Mouse (Mus musculus) MEL (cell line): ENCODE data around the gene Fads1. TPM values are rescaled to one million over a fixed set of nuclear protein-coding genes. Genes with fewer than 3 reads are reported as not detected.

Source experiments
- DNase-seq: peaks from one replicate; pipeline ENCODE4 v3.0.0; 2011; ENCODE audit warnings: low read depth, low spot score
- H3K27ac ChIP-seq: 2 replicates; pipeline ENCODE4 v1.5.1; 2012; ENCODE audit warnings: low read depth, mild to moderate bottlenecking, control low read depth, low read length, moderate library complexity; ENCODE audit not compliant: control insufficient read depth
- H3K27me3 ChIP-seq, 2 experiments: fragments of 150-350 bp in 1 of 2; sonication (generic) in 1 of 2; 2 replicates each; pipeline ENCODE4 v1.6.1; 2012; ENCODE audit warnings: low read length in 2 of 2, mild to moderate bottlenecking in 2 of 2, improper control_type of control experiment in 1 of 2, moderate library complexity in 1 of 2; ENCODE audit not compliant: insufficient read depth in 2 of 2, control insufficient read depth in 1 of 2
- H3K36me3 ChIP-seq, 2 experiments: 2 replicates each; pipeline ENCODE4 v1.6.1; 2012 to 2014; ENCODE audit warnings: low read length in 2 of 2, improper control_type of control experiment in 1 of 2, inconsistent platforms in 1 of 2, mild to moderate bottlenecking in 1 of 2; ENCODE audit not compliant: insufficient read depth in 2 of 2, control insufficient read depth in 1 of 2
- H3K4me1 ChIP-seq, 2 experiments: fragments of 150-350 bp in 1 of 2; sonication (generic) in 1 of 2; 2 replicates each; pipeline ENCODE4 v1.6.1; 2012; ENCODE audit warnings: low read length in 2 of 2, improper control_type of control experiment in 1 of 2, mild to moderate bottlenecking in 1 of 2; ENCODE audit not compliant: insufficient read depth in 2 of 2, control insufficient read depth in 1 of 2
- H3K4me3 ChIP-seq, 2 experiments: fragments of 150-350 bp in 1 of 2; sonication (generic) in 1 of 2; 2 replicates each; pipeline ENCODE4 v1.5.1; 2012; ENCODE audit warnings: low read depth in 2 of 2, low read length in 2 of 2, mild to moderate bottlenecking in 2 of 2, moderate library complexity in 2 of 2, control low read depth in 1 of 2, improper control_type of control experiment in 1 of 2; ENCODE audit not compliant: control insufficient read depth in 1 of 2, insufficient read depth in 1 of 2
- H3K79me2 ChIP-seq: 2 replicates; pipeline ENCODE4 v1.6.1; 2012; ENCODE audit warnings: mild to moderate bottlenecking, low read length, moderate library complexity; ENCODE audit not compliant: control insufficient read depth, poor library complexity, insufficient read depth
- H3K9ac ChIP-seq: 2 replicates; pipeline ENCODE4 v1.6.1; 2012; ENCODE audit warnings: low read depth, mild to moderate bottlenecking, control low read depth, low read length, moderate library complexity; ENCODE audit not compliant: control insufficient read depth, poor library complexity, severe bottlenecking
- H3K9me3 ChIP-seq: fragments of 150-350 bp; sonication (generic); replicated peaks from 2 replicates; pipeline ENCODE4 v1.6.1; 2012; ENCODE audit warnings: mild to moderate bottlenecking, low read length, improper control_type of control experiment, moderate library complexity; ENCODE audit not compliant: insufficient read depth
- BHLHE40 ChIP-seq: IDR thresholded peaks from 2 replicates; pipeline ENCODE4 v1.6.1; 2012; ENCODE audit warnings: low read depth, mild to moderate bottlenecking, inconsistent platforms, low read length, improper control_type of control experiment, borderline replicate concordance
- CHD1 ChIP-seq: IDR thresholded peaks from 2 replicates; pipeline ENCODE4 v1.6.1; 2012; ENCODE audit warnings: low read depth, mild to moderate bottlenecking, inconsistent platforms, low read length, improper control_type of control experiment
- CTCF ChIP-seq, 3 experiments: IDR thresholded peaks in 2 of 3; conservative IDR thresholded peaks in 1 of 3; 2 replicates each; pipeline ENCODE4 v1.5.1; 2011 to 2012; ENCODE audit warnings: low read length in 3 of 3, low read depth in 2 of 3, mild to moderate bottlenecking in 2 of 3, improper control_type of control experiment in 1 of 3, inconsistent platforms in 1 of 3, mixed read lengths in 1 of 3, moderate library complexity in 1 of 3; ENCODE audit not compliant: control insufficient read depth in 1 of 3, insufficient read depth in 1 of 3, poor library complexity in 1 of 3, severe bottlenecking in 1 of 3
- ELF1 ChIP-seq: IDR thresholded peaks from 2 replicates; pipeline ENCODE4 v1.6.1; 2014; ENCODE audit warnings: low read depth, mild to moderate bottlenecking, inconsistent platforms, low read length, improper control_type of control experiment, moderate library complexity
- EP300 ChIP-seq, 2 experiments: IDR thresholded peaks; 2 replicates each; pipeline ENCODE4 v1.6.1; 2011; ENCODE audit warnings: improper control_type of control experiment in 2 of 2, low read length in 2 of 2, low read depth in 1 of 2, mild to moderate bottlenecking in 1 of 2
- ETS1 ChIP-seq: IDR thresholded peaks from 2 replicates; pipeline ENCODE4 v1.6.1; 2012; ENCODE audit warnings: low read depth, mild to moderate bottlenecking, inconsistent platforms, low read length, improper control_type of control experiment, moderate library complexity
- GABPA ChIP-seq: IDR thresholded peaks from 2 replicates; pipeline ENCODE4 v1.6.1; 2012; ENCODE audit warnings: low read depth, mild to moderate bottlenecking, inconsistent platforms, low read length, improper control_type of control experiment, moderate library complexity
- GATA1 ChIP-seq: IDR thresholded peaks from 2 replicates; pipeline ENCODE4 v1.6.1; 2011; ENCODE audit warnings: low read depth, low read length, improper control_type of control experiment
- HCFC1 ChIP-seq: IDR thresholded peaks from 2 replicates; pipeline ENCODE4 v1.6.1; 2012; ENCODE audit warnings: low read depth, mild to moderate bottlenecking, inconsistent platforms, low read length, improper control_type of control experiment, moderate library complexity
- KAT2A ChIP-seq: conservative IDR thresholded peaks from 2 replicates; pipeline ENCODE4 v1.6.1; 2012; ENCODE audit warnings: low read depth, low read length, improper control_type of control experiment, inconsistent platforms
- MAFK ChIP-seq: IDR thresholded peaks from 2 replicates; pipeline ENCODE4 v1.6.1; 2011; ENCODE audit warnings: low read depth, mild to moderate bottlenecking, low read length, improper control_type of control experiment, borderline replicate concordance
- MAZ ChIP-seq: IDR thresholded peaks from 2 replicates; pipeline ENCODE4 v1.6.1; 2012; ENCODE audit warnings: low read depth, mild to moderate bottlenecking, inconsistent platforms, low read length, improper control_type of control experiment
- MEF2A ChIP-seq: IDR thresholded peaks from 2 replicates; pipeline ENCODE4 v1.6.1; 2014; ENCODE audit warnings: low read depth, mild to moderate bottlenecking, inconsistent platforms, low read length, improper control_type of control experiment; ENCODE audit not compliant: poor library complexity, insufficient replicate concordance, severe bottlenecking; ENCODE audit errors: extremely low read depth
- MYC ChIP-seq: IDR thresholded peaks from 2 replicates; pipeline ENCODE4 v1.6.1; 2011; ENCODE audit warnings: low read depth, mild to moderate bottlenecking, low read length, improper control_type of control experiment, moderate library complexity
- NRF1 ChIP-seq: IDR thresholded peaks from 2 replicates; pipeline ENCODE4 v1.6.1; 2014; ENCODE audit warnings: low read depth, mild to moderate bottlenecking, inconsistent platforms, low read length, improper control_type of control experiment, moderate library complexity; ENCODE audit not compliant: poor library complexity, insufficient read depth, severe bottlenecking
- POLR2AphosphoS5 ChIP-seq: IDR thresholded peaks from 2 replicates; pipeline ENCODE4 v1.6.1; 2012; ENCODE audit warnings: low read depth, borderline replicate concordance, mild to moderate bottlenecking, inconsistent platforms, low read length, moderate library complexity, mixed read lengths
- RAD21 ChIP-seq: IDR thresholded peaks from 2 replicates; pipeline ENCODE4 v1.6.1; 2011; ENCODE audit warnings: mild to moderate bottlenecking, low read depth, low read length, improper control_type of control experiment
- RCOR1 ChIP-seq: IDR thresholded peaks from 2 replicates; pipeline ENCODE4 v1.6.1; 2012; ENCODE audit warnings: low read depth, mild to moderate bottlenecking, inconsistent platforms, low read length, improper control_type of control experiment
- SIN3A ChIP-seq: IDR thresholded peaks from 2 replicates; pipeline ENCODE4 v1.6.1; 2012; ENCODE audit warnings: low read length, improper control_type of control experiment, inconsistent platforms
- SMC3 ChIP-seq: IDR thresholded peaks from 2 replicates; pipeline ENCODE4 v1.6.1; 2011; ENCODE audit warnings: low read depth, low read length, improper control_type of control experiment
- UBTF ChIP-seq: IDR thresholded peaks from 2 replicates; pipeline ENCODE4 v1.6.1; 2012; ENCODE audit warnings: low read depth, mild to moderate bottlenecking, inconsistent platforms, low read length, improper control_type of control experiment, moderate library complexity, borderline replicate concordance; ENCODE audit not compliant: insufficient read depth
- USF1 ChIP-seq: IDR thresholded peaks from 2 replicates; pipeline ENCODE4 v1.6.1; 2014; ENCODE audit warnings: low read depth, mild to moderate bottlenecking, inconsistent platforms, low read length, improper control_type of control experiment, moderate library complexity
- ZKSCAN1 ChIP-seq: IDR thresholded peaks from 2 replicates; pipeline ENCODE4 v1.6.1; 2012; ENCODE audit warnings: low read depth, mild to moderate bottlenecking, inconsistent platforms, low read length, improper control_type of control experiment, moderate library complexity
- ZMIZ1 ChIP-seq: IDR thresholded peaks from 2 replicates; pipeline ENCODE4 v1.6.1; 2012; ENCODE audit warnings: low read depth, mild to moderate bottlenecking, inconsistent platforms, low read length, improper control_type of control experiment, moderate library complexity
- polyA plus RNA-seq, 2 experiments: library from polyadenylated mRNA; stranded (reverse) in 1 of 2; unstranded in 1 of 2; fragments of >175 nt in 1 of 2; fragments of >200 nt in 1 of 2; gene quantifications; 2 replicates each; pipeline versions ENCODE4 v1.2.1 to v1.2.4; 2012; ENCODE audit warnings: low replicate concordance in 2 of 2, low read depth in 1 of 2; ENCODE audit not compliant: insufficient read length in 2 of 2, insufficient read depth in 1 of 2, missing spikeins in 1 of 2
- total RNA-seq: library from RNA; depleted of rRNA; stranded (reverse); fragments of 300-350 nt; gene quantifications from 2 replicates; pipeline ENCODE4 v1.2.3, GENCODE M21; 2012

The Fads1 gene
- total and polyA plus RNA-seq, 3 experiments: 36.7 to 69.7 TPM; not detected in 1

- Histone ChIP-seq H3K79me2 (no peaks in the 10 kb centered on the region; the same call in 1 of the 2 replicates), H3K4me1 (peaks cover 0 to 7% of the 10 kb centered on the region in 2 experiments; a peak in 1 of 4 replicates), H3K27me3 (no peaks in the 10 kb centered on the region), H3K27ac (no peak overlapping the region), H3K36me3 (no peaks in the 10 kb centered on the region), H3K9me3 (no peaks in the 10 kb centered on the region), H3K9ac (peak overlapping the region; percentile 57)
- peak; percentile 51 for DNase-seq
- TF ChIP-seq RAD21 (no peak), GABPA (no peak), POLR2AphosphoS5 (no peak), BHLHE40 (no peak), ZKSCAN1 (no peak), MYC (no peak), CHD1 (no peak), ZMIZ1 (no peak), RCOR1 (no peak), KAT2A (no peak), MAFK (no peak), USF1 (no peak), SIN3A (no peak)
- TF ChIP-seq, all 39 proteins: peak for 0
- H3K4me3 ChIP-seq: peak overlapping the region; percentile 37 to 52; a peak in 3 of 4 replicates
Measured at GRCm38 (mm10) chr19:10239975-10240653, 57.4 kb downstream of the Fads1 start.

GRCm38 (mm10) chr19:10240654-10241305, 58.1 kb downstream of the Fads1 start, which contains the start of gene Myrf:
Gene Myrf (minus strand): TSS chr19:10240748.
- H3K9ac ChIP-seq: peak within 1 kb of the TSS; percentile 57
- no peaks in the 10 kb centered on the region for H3K36me3 ChIP-seq
- peaks cover 0 to 7% of the 10 kb centered on the region in 2 experiments; a peak in 1 of 4 replicates for H3K4me1 ChIP-seq
- TF ChIP-seq MEF2A (no peak), CTCF (IDR thresholded peaks at IDR 0.05 in 2 of 3, conservative IDR thresholded peaks at IDR 0.05 in 1 of 3; ENCODE audit: control insufficient read depth in 1 of 3, insufficient read depth in 1 of 3, low read depth in 2 of 3, low read length in 3 of 3, poor library complexity in 1 of 3, severe bottlenecking in 1 of 3) (peak in 2 of 3 experiments; percentile 90 to 100; a peak in 5 of 6 replicates), HCFC1 (0 out of 2 replicates have a peak, but pooled peaks have one; percentile 30), UBTF (0 out of 2 replicates have a peak, but pooled peaks have one; percentile 61), MAZ (peak; percentile 93; the same call in 1 of the 2 replicates), ELF1 (no peak), GATA1 (no peak), RAD21 (peak; percentile 11), EP300 (IDR thresholded peaks at IDR 0.05; ENCODE audit: low read depth in 1 of 2, low read length in 2 of 2) (no peak), NRF1 (no peak), ETS1 (no peak), SMC3 (peak; percentile 63)
- H3K4me3 ChIP-seq: peak within 1 kb of the TSS; percentile 37 to 52; a peak in 3 of 4 replicates
- H3K27me3 ChIP-seq: 0 out of 4 replicates have a peak, but pooled peaks cover 0 to 2% of the 10 kb centered on the region in 2 experiments
- H3K79me2 ChIP-seq: no peaks in the 10 kb centered on the region; the same call in 1 of the 2 replicates
- no peaks in the 10 kb centered on the region for H3K9me3 ChIP-seq
- H3K27ac ChIP-seq: no peak within 1 kb of the TSS
- DNase-seq: peak; percentile 71
